Mouse (Mus musculus): ENCODE measurements around the gene Mmachc.
A peak's percentile ranks its signal among the peaks of the same experiment; 100 is the strongest.

- TF ChIP-seq USF1 (IDR thresholded peaks at IDR 0.05; ENCODE audit: low read depth) = peak; percentile 66
- no peak for TF ChIP-seq CTCF (IDR thresholded peaks at IDR 0.05; ENCODE audit: control insufficient read depth, insufficient read depth, insufficient read length)
- TF ChIP-seq MAX (IDR thresholded peaks at IDR 0.05) = no peak
- TF ChIP-seq MYOG (IDR thresholded peaks at IDR 0.05; ENCODE audit: control insufficient read depth, extremely low read depth, insufficient read length) = no peak
Measured at GRCm38 (mm10) chr4:116668145-116668544, 40.1 kb downstream of the Mmachc start.

Measured in C2C12 (cell line).